ENCODE assay signal across 9 mouse cellular contexts in the genomic region with DNA sequence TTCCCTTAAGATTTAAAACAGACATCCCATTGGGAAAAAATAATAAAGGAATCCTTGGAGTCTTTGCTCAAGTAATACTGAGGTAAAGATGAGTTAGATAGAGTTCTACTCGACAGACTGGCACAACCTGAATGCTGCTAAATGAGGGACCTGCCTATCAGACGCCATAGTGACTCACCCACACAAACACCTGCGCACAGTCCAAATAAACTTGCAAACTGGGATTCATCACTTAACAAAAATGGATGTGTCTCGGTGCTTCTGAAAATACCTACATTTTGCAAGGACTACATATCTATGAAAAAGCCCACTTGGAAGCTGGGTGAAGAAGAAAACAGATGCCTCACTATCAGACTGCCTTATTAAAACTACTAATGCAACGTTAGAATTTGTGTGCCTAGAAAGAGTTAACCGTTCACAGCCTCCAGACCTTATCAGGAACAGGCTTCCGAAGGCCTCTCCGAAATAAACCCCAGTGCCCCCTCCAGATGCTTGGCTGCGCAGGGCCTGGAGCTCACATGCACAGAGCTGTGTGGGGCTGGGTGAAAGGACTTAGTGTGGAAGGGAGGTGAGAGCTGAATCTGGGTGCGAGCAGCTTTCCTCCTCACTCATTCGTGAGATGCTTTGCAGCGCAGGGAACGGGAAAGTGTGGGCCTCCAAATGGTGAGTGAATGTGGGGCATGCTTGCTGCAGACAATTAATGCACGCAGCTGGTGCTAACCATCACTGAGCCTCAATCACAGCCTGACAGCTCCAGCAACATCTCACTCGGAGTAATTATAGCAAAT.
DNase-seq lines count a peak whose midpoint lies in the region; ATAC-seq and TF ChIP-seq lines count a peak whose summit lies in the region.
"Had no signal": no experiment of that assay in that cellular context is flagged by ENCODE, and none has a peak within 500 bp of the region (broad histone marks: within the 10 kb centered on the region; RNA-seq: fewer than 3 reads in every experiment).

No protein-coding gene starts in this region.

- H3K9ac ChIP-seq in heart, embryonic 16.5 days (ENCODE audit: low read length): no peak overlapping the region
- H3K9ac ChIP-seq in forebrain, embryonic 13.5 days: no peak overlapping the region
- H3K9ac ChIP-seq in kidney, embryonic 15.5 days: no peak overlapping the region

- H3K27me3 ChIP-seq in heart, embryonic 16.5 days (ENCODE audit: control insufficient read depth, insufficient read depth, low read length): no peaks in the 10 kb centered on the region
- no peaks in the 10 kb centered on the region for H3K27me3 ChIP-seq in forebrain, embryonic 13.5 days
- H3K27me3 ChIP-seq in kidney, embryonic 15.5 days: no peaks in the 10 kb centered on the region

- H3K36me3 ChIP-seq in heart, embryonic 16.5 days (ENCODE audit: control insufficient read depth, insufficient read depth): no peaks in the 10 kb centered on the region
- no peaks in the 10 kb centered on the region; the same call in 1 of the 2 replicates for H3K36me3 ChIP-seq in forebrain, embryonic 13.5 days (ENCODE audit: poor library complexity, severe bottlenecking)
- no peaks in the 10 kb centered on the region for H3K36me3 ChIP-seq in kidney, embryonic 15.5 days

- intact Hi-C loops in heart, postnatal 10 days (cut with DNase I): no loop called here

- no peaks in the 10 kb centered on the region for H3K9me3 ChIP-seq in heart, embryonic 16.5 days (replicated peaks; ENCODE audit: control insufficient read depth, low read length)
- H3K9me3 ChIP-seq in forebrain, embryonic 13.5 days (replicated peaks): no peaks in the 10 kb centered on the region
- no peaks in the 10 kb centered on the region for H3K9me3 ChIP-seq in kidney, embryonic 15.5 days (replicated peaks)

- WGBS in heart, embryonic 16.5 days: 25% methylated on average over 15 of the region's 15 CpGs
- WGBS in forebrain, embryonic 13.5 days: 50% methylated on average over 15 of the region's 15 CpGs
- WGBS in olfactory bulb, adult 2 months: 31% methylated on average over 15 of the region's 15 CpGs
- WGBS in kidney, embryonic 15.5 days: 47% methylated on average over 15 of the region's 15 CpGs

- DNase-seq in heart, postnatal 10 days: no peak
- peak; percentile 50 to 66 for DNase-seq in layer of hippocampus, postnatal 14 days (ENCODE audit: low spot score in 2 of 2)
- DNase-seq in liver: no peak
- DNase-seq in kidney, postnatal 25 days: no peak
- DNase-seq: lung, postnatal 10 days had no signal

- H3K4me3 ChIP-seq in heart, embryonic 16.5 days (ENCODE audit: low read length): no peak overlapping the region
- H3K4me3 ChIP-seq in forebrain, embryonic 13.5 days: no peak overlapping the region
- H3K4me3 ChIP-seq in olfactory bulb, adult 2 months (ENCODE audit: insufficient read depth, low read depth, low read length): no peak overlapping the region
- H3K4me3 ChIP-seq in kidney, embryonic 15.5 days (replicated peaks): no peak overlapping the region

- ATAC-seq in heart, embryonic 16.5 days (replicated peaks; ENCODE audit: extremely low read depth, insufficient read depth, low FRiP score): peak; percentile 58; the same call in 1 of the 2 replicates
- ATAC-seq in forebrain, embryonic 13.5 days: peak; percentile 92
- no peak for ATAC-seq in kidney, embryonic 15.5 days (replicated peaks; ENCODE audit: low FRiP score)

- no peak overlapping the region for H3K27ac ChIP-seq in heart, embryonic 16.5 days (ENCODE audit: low read length)
- peak overlapping the region; percentile 93 for H3K27ac ChIP-seq in forebrain, embryonic 13.5 days
- peak overlapping the region; percentile 38; the same call in 1 of the 2 replicates for H3K27ac ChIP-seq in olfactory bulb, adult 2 months (ENCODE audit: insufficient read depth, low read depth, low read length)
- H3K27ac ChIP-seq in kidney, embryonic 15.5 days: no peak overlapping the region

- no peak for TF ChIP-seq POLR2A in olfactory bulb, adult 2 months (IDR thresholded peaks at IDR 0.05; ENCODE audit: insufficient read depth, low read depth, low read length)

- peak overlapping the region; percentile 1; the same call in 1 of the 2 replicates for H3K4me2 ChIP-seq in heart, embryonic 16.5 days (ENCODE audit: low read depth, low read length)
- H3K4me2 ChIP-seq in forebrain, embryonic 13.5 days: peak overlapping the region; percentile 34
- H3K4me2 ChIP-seq in kidney, embryonic 15.5 days: no peak overlapping the region

- TF ChIP-seq CTCF in olfactory bulb, adult 2 months (IDR thresholded peaks at IDR 0.05; ENCODE audit: insufficient read depth, low read depth, low read length): no peak

- H3K4me1 ChIP-seq in heart, embryonic 16.5 days (ENCODE audit: control insufficient read depth, insufficient read depth, low read length): peaks cover 21% of the 10 kb centered on the region
- peaks cover 43% of the 10 kb centered on the region for H3K4me1 ChIP-seq in forebrain, embryonic 13.5 days
- H3K4me1 ChIP-seq in olfactory bulb, adult 2 months (ENCODE audit: control insufficient read depth, insufficient read depth, low read length): peaks cover 25% of the 10 kb centered on the region
- H3K4me1 ChIP-seq in kidney, embryonic 15.5 days: peaks cover 28% of the 10 kb centered on the region

Comparison
In these comparisons a context has a peak if more than half of its experiments do, and no peak if none do; other contexts are left out.
1. H3K27ac ChIP-seq: peak in forebrain, embryonic 13.5 days (single experiment) and olfactory bulb, adult 2 months (single experiment); none in heart, embryonic 16.5 days (single experiment) and kidney, embryonic 15.5 days (single experiment).
2. DNase-seq: peak in layer of hippocampus, postnatal 14 days (2 of 2); none in heart, postnatal 10 days (0 of 2), liver (single experiment) and kidney, postnatal 25 days (0 of 2).